Mouse (Mus musculus) frontal cortex, postnatal 14 days (tissue): Measurements from ENCODE around the gene Klrb1f.
"Not testable (repeated sequence)": the region's sequence is repeated elsewhere in the genome, so short reads cannot be mapped to it uniquely, and the experiment has no call there.

Experiments
- DNase-seq, 2 experiments: peaks; one replicate each; pipeline ENCODE4 v3.0.0; 2022; ENCODE audit warnings: low spot score in 2 of 2

The Klrb1f gene

GRCm38 (mm10) chr6:129048857-129049473, 3.3 kb downstream of the Klrb1f start:
- DNase-seq: no peak

GRCm38 (mm10) chr6:129049596-129050251, 4.0 kb downstream of the Klrb1f start:
- DNase-seq: no peak

DNA sequence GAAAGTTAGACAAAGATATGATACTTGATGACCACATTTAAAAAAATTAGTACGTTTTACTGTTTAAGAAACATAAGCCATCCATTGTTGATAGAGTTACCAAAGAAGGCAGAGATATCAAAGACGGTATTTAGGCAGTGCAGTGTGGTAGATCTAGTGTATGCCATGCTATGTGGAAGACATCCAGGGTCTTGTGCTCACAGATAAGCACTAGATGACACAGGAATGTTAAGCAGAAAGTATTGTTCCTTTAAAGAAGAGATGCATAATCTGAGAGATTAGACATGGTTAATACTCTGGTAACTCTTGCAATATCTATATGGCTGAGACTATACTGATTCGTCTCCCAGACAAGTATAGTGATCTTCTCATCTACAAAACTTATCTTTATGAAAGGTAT, 5.4 kb downstream of the Klrb1f start:
- no peak for DNase-seq

- DNase-seq: no peak
Measured at GRCm38 (mm10) chr6:129051731-129052130, 6.0 kb downstream of the Klrb1f start.

GRCm38 (mm10) chr6:129056237-129056636, 10.5 kb downstream of the Klrb1f start:
- no peak for DNase-seq

DNA sequence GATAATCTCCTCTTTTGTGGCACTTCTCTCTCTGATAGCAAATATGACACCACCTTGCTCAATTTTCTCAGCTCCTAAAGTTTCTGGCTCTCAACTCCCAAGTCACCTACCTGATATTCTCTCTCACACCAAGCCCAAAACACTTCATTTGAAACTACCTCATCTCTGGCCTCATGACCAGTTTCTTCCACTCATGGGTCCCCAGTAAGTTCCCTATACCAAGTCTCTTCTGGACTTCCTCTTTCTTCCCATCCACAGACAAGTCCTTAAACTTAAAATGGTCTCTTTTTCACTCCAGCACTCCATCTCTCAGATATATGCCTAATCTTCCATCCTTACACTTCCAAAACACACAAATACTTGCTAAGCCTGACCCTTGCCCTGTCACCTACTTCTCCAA, 12.3 kb downstream of the Klrb1f start:
- no peak for DNase-seq

DNA sequence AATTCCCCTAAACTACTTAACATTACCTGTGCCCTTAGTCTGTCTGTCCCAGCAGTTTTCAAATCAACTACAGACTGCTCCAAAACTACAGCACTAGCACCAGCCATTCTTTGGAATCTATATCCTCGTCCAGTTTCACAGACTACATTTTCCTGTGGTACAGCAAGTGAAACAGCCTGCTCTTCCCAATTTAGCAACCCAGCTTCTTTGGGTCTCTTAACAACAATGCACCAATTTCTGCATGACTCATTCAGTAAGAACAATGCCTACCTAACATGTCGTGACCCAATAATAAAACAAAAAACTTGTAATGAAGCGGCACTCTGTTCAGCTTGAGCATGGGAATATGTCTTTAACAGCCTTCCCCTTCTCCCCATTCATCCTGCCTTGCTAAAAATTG, 19.7 kb downstream of the Klrb1f start:
- DNase-seq: no peak

DNA sequence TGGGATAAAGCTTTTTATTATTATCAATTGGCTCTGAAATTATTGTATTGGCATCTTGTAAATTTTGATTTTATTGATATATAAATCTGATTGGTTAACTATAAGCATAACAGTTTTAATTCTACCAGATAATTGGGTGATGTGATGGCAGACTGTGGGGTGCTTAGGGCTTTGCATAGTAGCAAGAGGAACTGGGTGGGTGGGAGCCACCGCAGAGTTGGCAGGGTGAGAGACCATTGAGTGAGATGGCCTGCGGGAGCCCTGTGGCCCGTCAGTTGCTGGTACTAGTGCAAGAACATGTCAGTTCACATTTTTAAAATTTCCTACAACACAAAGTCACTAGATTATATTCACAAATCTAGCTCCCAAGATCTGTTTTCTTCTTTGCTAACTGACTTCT, 20.2 kb downstream of the Klrb1f start:
- no peak for DNase-seq

GRCm38 (mm10) chr6:129066530-129066929, 20.8 kb downstream of the Klrb1f start:
- no peak for DNase-seq

DNA sequence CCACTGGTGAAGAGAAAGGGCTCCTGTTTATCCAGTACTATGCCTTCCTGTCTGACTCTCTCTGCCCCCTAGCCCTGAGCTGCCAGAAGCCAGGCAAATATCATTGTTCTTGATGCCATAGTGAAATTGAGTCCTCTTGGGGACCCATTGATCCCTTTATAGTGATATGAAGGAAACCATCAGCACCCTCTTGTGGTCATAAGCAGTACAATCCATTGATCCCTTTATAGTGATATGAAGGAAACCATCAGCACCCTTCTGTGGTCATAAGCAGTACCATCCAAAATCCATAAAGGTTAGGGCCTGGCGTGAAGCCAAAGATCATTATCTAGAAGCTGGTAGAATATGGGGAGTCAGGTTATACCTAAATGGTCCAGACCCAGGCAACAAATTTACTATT, 21.3 kb downstream of the Klrb1f start:
- no peak for DNase-seq

GRCm38 (mm10) chr6:129085098-129085497, 39.4 kb downstream of the Klrb1f start:
- no peak for DNase-seq

- not testable (repeated sequence) for DNase-seq
Measured at GRCm38 (mm10) chr6:129086031-129086430, 40.3 kb downstream of the Klrb1f start.

DNA sequence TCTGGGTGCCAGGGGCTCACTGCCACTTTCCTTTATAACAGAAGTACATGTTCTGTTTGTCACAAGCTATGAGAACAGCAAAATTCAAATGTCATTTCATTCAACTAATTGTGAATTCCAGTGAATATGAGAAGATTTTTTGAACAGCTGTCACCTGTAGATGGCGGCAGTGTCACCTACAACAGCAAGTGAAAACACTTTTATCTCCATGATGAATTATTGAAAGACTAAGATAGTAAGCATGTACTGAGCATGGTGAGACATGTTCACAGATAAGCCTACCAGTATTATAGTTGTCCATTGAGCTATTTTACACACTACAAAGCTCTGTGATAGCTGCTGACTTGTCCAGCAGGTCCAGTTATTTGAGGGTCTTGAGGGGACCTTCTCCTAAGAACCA, 42.5 kb downstream of the Klrb1f start:
- no peak for DNase-seq

GRCm38 (mm10) chr6:129088596-129088995, 42.9 kb downstream of the Klrb1f start:
- DNase-seq: not testable (repeated sequence)

- DNase-seq: no peak
Measured at GRCm38 (mm10) chr6:129095166-129095565, 49.5 kb downstream of the Klrb1f start.

- no peak for DNase-seq
Measured at GRCm38 (mm10) chr6:129097929-129098328, 52.2 kb downstream of the Klrb1f start.

DNA sequence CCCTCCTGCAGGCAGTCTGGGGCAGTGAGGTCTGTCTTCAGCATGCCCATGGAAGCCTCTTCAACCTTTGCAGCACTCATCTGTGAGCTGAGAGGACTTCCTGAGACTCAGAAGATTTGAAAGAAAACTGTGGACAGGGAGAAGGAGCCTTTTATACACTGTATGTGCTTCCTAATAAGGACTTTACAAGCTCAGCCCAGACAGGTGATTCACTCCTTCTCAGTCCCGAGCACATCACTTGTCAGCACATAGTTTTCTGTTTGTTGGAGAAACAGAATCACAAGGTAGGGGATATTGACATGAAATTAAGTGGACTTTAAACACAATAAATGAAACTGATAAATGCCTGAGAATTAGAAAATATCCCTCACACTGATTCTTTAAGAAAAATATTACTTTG, 55.1 kb downstream of the Klrb1f start, which contains the start of gene Clec2e:
Gene Clec2e (minus strand): TSS at position 120 of the 400 bp plus-strand sequence.
- DNase-seq: not testable (repeated sequence)

GRCm38 (mm10) chr6:129101604-129102003, 55.9 kb downstream of the Klrb1f start:
- no peak for DNase-seq

DNA sequence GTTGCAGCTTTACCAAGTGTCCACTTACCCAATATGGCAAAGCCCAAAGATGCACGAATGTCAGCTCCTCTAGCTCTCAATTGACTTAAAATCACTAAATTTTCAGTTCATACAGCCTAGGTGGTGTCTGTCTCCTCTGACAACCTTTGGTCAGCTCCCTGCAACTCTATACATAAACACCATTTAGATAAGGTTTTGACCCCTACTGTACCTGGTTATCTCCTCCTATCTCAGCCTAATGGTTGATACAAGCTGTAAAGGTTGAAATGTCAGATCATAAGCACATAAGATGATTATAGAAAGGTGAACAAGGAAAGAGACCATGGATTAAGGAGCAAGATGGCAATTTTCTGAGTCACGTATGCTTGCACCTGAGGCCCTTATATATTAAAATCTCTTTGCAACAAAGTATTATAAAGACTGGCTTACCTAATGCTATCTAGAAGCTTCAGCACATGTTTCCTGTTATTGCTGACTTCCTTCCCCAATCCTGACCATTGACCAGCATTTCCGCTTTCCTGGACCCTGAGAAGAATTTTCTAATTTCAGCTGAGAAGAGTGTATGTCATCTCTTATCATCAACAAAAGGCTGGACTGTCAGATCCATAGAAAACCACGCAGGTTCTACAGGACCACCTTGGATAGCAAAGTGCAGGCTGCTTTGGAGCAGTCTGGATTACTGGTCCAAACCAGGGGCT, 57.3 kb downstream of the Klrb1f start:
- DNase-seq: no peak
